Mouse (Mus musculus): ENCODE data around the gene Msi2. TPM values are rescaled to one million over a fixed set of nuclear protein-coding genes. Genes with fewer than 3 reads are reported as not detected.

Msi2 gene
- polyA plus RNA-seq, 1 experiment from 2014 or later, result 2.9 TPM

DNA sequence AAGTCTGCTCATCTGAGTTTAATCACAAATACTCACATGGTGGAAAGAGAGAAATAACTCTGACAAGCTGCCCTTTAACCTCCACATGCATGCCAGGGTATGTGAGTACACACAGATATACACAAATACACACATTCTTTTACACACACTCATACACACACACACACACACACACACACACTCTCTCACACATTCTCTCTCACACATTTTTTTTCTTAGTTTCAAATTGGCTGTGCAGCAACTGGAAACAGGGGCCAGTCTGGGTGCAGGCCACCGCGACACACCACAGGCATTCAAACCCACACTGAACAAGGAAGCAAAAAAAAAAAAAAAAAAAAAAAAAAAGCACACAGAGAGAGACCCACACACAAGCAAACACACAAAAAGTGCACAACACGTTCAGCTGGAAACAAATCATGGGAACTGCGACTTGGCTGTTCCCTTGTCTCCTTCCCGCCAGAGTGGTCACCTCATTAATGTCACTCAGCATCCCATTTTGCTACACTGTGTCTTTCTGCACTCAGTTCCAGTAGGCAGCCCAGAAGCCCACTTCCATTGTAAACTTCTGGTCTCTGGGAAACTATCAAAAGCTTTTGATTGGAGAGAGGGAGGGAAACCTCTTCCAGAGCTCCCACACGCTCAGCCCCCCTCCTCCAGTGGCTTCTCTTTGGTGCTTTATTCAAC lies 16.2 kb downstream of the Msi2 start:
- Histone ChIP-seq H3K4me2 (ENCODE audit: low read depth, low read length) (no peak overlapping the region), H3K4me1 (ENCODE audit: control insufficient read depth, low read depth, low read length) (no peaks in the 10 kb centered on the region; the same call in 1 of the 2 replicates), H3K27ac (ENCODE audit: low read length) (no peak overlapping the region), H3K36me3 (ENCODE audit: control insufficient read depth, insufficient read depth) (no peaks in the 10 kb centered on the region), H3K27me3 (ENCODE audit: control insufficient read depth, insufficient read depth, low read depth, low read length) (no peaks in the 10 kb centered on the region), H3K4me3 (ENCODE audit: low read depth, low read length) (no peak overlapping the region), H3K9ac (ENCODE audit: low read depth, low read length) (no peak overlapping the region), H3K9me3 (replicated peaks; ENCODE audit: control insufficient read depth, low read length) (no peaks in the 10 kb centered on the region)
- no peak for ATAC-seq (ENCODE audit: low read depth)
- 76% methylated on average over 6 of the region's 6 CpGs for WGBS (ENCODE audit: insufficient replicate concordance)

DNA sequence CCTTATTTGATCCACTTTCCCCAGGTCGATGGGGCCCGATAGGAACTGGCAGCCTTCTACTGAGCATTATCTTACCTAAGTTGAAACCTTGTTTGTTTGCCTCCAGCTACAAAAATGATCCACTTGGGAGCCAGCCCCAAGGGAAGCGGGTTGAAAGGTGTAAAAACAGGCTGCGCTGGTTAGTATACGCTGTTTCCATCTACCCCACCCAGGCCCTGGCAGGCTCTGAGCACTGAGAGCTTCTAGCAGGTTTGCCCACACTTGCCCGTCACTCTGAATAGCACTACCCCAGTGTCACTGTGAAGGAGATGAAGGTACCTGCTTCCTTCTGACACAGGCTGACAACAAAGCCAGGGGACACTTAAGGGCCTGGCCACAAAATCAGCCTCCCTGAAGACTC lies 17.3 kb downstream of the Msi2 start:
- H3K4me2 ChIP-seq (ENCODE audit: low read depth, low read length), result no peak overlapping the region
- H3K9me3 ChIP-seq (replicated peaks; ENCODE audit: control insufficient read depth, low read length), result no peaks in the 10 kb centered on the region
- WGBS (ENCODE audit: insufficient replicate concordance), result 84% methylated on average over 6 of the region's 6 CpGs
- H3K36me3 ChIP-seq (ENCODE audit: control insufficient read depth, insufficient read depth), result no peaks in the 10 kb centered on the region
- H3K4me3 ChIP-seq (ENCODE audit: low read depth, low read length), result no peak overlapping the region
- no peak overlapping the region for H3K27ac ChIP-seq (ENCODE audit: low read length)
- H3K27me3 ChIP-seq (ENCODE audit: control insufficient read depth, insufficient read depth, low read depth, low read length), result no peaks in the 10 kb centered on the region
- no peaks in the 10 kb centered on the region; the same call in 1 of the 2 replicates for H3K4me1 ChIP-seq (ENCODE audit: control insufficient read depth, low read depth, low read length)
- no peak for ATAC-seq (ENCODE audit: low read depth)
- no peak overlapping the region for H3K9ac ChIP-seq (ENCODE audit: low read depth, low read length)

DNA sequence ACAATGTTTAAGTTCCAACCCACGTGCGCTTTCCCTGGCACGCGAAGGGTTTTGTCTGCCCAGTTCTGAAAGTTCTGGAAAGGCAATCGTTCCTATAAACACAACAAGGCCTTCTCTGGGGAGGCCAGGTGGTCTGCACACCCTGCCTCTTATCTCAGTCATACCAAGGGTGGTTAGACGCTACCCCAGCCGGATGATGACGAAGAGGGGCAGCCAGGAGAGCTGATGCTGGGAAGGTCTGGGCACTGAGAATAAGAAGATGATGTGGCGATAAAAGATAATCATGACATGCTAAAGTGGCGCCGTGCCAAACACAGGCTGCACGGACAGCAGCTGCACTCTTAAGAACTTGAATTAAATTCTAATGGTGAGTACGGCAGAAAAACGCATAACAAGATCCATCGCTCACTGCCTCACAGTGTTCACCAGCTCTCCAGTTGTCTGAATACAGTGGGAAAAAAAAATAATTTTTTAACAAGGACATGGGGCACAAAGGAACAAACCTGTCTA lies 18.1 kb downstream of the Msi2 start:
- no peaks in the 10 kb centered on the region for H3K36me3 ChIP-seq (ENCODE audit: control insufficient read depth, insufficient read depth)
- no peak overlapping the region for H3K4me2 ChIP-seq (ENCODE audit: low read depth, low read length)
- H3K4me3 ChIP-seq (ENCODE audit: low read depth, low read length), result no peak overlapping the region
- H3K27me3 ChIP-seq (ENCODE audit: control insufficient read depth, insufficient read depth, low read depth, low read length), result no peaks in the 10 kb centered on the region
- H3K4me1 ChIP-seq (ENCODE audit: control insufficient read depth, low read depth, low read length), result no peaks in the 10 kb centered on the region; the same call in 1 of the 2 replicates
- no peak overlapping the region for H3K27ac ChIP-seq (ENCODE audit: low read length)
- no peak overlapping the region for H3K9ac ChIP-seq (ENCODE audit: low read depth, low read length)
- no peaks in the 10 kb centered on the region for H3K9me3 ChIP-seq (replicated peaks; ENCODE audit: control insufficient read depth, low read length)
- WGBS (ENCODE audit: insufficient replicate concordance), result 76% methylated on average over 15 of the region's 15 CpGs
- ATAC-seq (ENCODE audit: low read depth), result no peak

- peaks cover 19% of the 10 kb centered on the region for H3K4me1 ChIP-seq (ENCODE audit: control insufficient read depth, low read depth, low read length)
- no peak for ATAC-seq (ENCODE audit: low read depth)
- WGBS (ENCODE audit: insufficient replicate concordance), result 78% methylated on average over 20 of the region's 20 CpGs
- H3K9ac ChIP-seq (ENCODE audit: low read depth, low read length), result no peak overlapping the region
- no peak overlapping the region for H3K27ac ChIP-seq (ENCODE audit: low read length)
- H3K4me2 ChIP-seq (ENCODE audit: low read depth, low read length), result no peak overlapping the region
- no peaks in the 10 kb centered on the region for H3K36me3 ChIP-seq (ENCODE audit: control insufficient read depth, insufficient read depth)
- no peak overlapping the region for H3K4me3 ChIP-seq (ENCODE audit: low read depth, low read length)
- H3K9me3 ChIP-seq (replicated peaks; ENCODE audit: control insufficient read depth, low read length), result no peaks in the 10 kb centered on the region
- no peaks in the 10 kb centered on the region for H3K27me3 ChIP-seq (ENCODE audit: control insufficient read depth, insufficient read depth, low read depth, low read length)
These were observed 24.1 kb downstream of the Msi2 start for GRCm38 (mm10) chr11:88693905-88694893.

DNA sequence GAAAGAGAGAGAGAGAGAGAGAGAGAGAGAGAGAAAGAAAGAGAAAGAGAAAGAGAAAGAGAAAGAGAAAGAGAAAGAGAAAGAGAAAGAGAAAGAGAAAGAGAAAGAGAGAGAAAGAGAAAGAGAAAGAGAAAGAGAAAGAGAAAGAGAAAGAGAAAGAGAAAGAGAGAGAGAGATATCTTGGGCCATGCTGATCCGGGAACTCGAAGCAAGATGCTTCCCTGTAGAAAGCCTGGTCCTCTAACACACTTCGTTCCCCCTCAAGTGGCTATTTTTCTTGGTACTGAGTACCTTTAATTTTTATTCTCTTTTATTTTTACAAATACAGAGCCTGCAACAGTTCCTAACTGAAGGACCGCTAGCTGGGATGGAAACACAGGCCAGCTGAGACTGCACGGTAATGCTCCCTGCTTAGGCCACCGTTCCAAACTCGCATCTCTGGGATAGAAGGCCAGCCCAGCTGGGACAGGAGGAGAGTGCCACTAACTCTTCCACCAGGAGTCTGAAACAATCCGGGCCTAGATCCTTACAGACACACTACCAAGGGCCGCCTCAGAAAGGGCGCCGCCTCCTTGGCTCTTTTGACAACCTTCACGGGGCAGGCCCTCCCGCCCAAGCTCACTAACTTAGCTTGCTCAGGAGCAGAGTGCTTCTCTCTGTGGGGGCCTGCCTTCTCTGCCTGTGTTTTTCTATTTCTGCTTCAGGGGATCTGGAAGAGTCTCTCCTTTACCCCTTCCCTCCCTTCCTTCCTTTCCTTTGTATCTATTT lies 25.1 kb downstream of the Msi2 start:
- Histone ChIP-seq H3K4me2 (ENCODE audit: low read depth, low read length) (no peak overlapping the region), H3K9me3 (replicated peaks; ENCODE audit: control insufficient read depth, low read length) (no peaks in the 10 kb centered on the region), H3K4me1 (ENCODE audit: control insufficient read depth, low read depth, low read length) (peaks cover 19% of the 10 kb centered on the region), H3K36me3 (ENCODE audit: control insufficient read depth, insufficient read depth) (no peaks in the 10 kb centered on the region), H3K27me3 (ENCODE audit: control insufficient read depth, insufficient read depth, low read depth, low read length) (no peaks in the 10 kb centered on the region), H3K9ac (ENCODE audit: low read depth, low read length) (no peak overlapping the region), H3K4me3 (ENCODE audit: low read depth, low read length) (no peak overlapping the region), H3K27ac (ENCODE audit: low read length) (no peak overlapping the region)
- ATAC-seq (ENCODE audit: low read depth), result no peak
- WGBS (ENCODE audit: insufficient replicate concordance), result 72% methylated on average over 13 of the region's 13 CpGs

GRCm38 (mm10) chr11:88692374-88692773 lies 25.9 kb downstream of the Msi2 start:
- no peak overlapping the region for H3K27ac ChIP-seq (ENCODE audit: low read length)
- H3K4me2 ChIP-seq (ENCODE audit: low read depth, low read length), result no peak overlapping the region
- H3K27me3 ChIP-seq (ENCODE audit: control insufficient read depth, insufficient read depth, low read depth, low read length), result no peaks in the 10 kb centered on the region
- no peak overlapping the region for H3K9ac ChIP-seq (ENCODE audit: low read depth, low read length)
- ATAC-seq (ENCODE audit: low read depth), result no peak
- peaks cover 23% of the 10 kb centered on the region for H3K4me1 ChIP-seq (ENCODE audit: control insufficient read depth, low read depth, low read length)
- 41% methylated on average over 10 of the region's 10 CpGs for WGBS (ENCODE audit: insufficient replicate concordance)
- no peak overlapping the region for H3K4me3 ChIP-seq (ENCODE audit: low read depth, low read length)
- no peaks in the 10 kb centered on the region for H3K36me3 ChIP-seq (ENCODE audit: control insufficient read depth, insufficient read depth)
- H3K9me3 ChIP-seq (replicated peaks; ENCODE audit: control insufficient read depth, low read length), result no peaks in the 10 kb centered on the region

DNA sequence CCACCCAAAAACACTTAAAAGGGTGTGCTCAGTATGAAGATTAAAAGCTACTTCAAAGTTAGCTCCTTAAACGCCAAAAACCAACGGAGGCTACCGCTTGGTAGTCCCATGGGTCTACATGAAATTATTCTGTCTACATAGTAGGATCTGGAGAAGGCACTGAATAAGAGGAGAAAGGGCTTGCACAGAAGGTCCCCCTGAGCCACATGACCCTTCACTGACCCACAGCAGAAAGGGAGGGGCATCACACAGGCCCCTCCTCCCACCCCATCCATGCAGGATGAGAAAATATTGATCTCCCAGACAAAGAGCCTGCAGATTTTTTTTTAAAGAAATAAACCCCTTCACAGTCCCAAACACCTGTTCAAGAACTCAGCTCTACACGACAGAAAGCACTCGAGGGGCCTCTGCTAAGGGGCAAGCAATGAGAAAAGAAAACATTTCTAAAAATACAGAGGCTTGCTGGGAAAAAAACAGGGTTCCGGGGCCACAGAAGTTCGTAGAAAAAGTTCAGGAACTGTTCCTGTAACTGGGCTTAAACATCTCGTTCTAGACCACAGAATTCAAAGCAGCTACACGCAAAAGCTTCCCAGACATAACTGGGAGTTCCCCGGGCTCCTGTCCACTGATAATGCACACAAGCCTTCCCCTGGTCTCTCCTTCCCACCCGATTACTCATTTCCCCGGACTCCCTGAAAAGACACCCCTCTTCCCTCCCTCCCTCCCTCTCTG lies 27.6 kb downstream of the Msi2 start:
- H3K9me3 ChIP-seq (replicated peaks; ENCODE audit: control insufficient read depth, low read length), result no peaks in the 10 kb centered on the region
- peaks cover 29% of the 10 kb centered on the region for H3K4me1 ChIP-seq (ENCODE audit: control insufficient read depth, low read depth, low read length)
- H3K4me3 ChIP-seq (ENCODE audit: low read depth, low read length), result no peak overlapping the region
- no peak overlapping the region; the same call in 1 of the 2 replicates for H3K27ac ChIP-seq (ENCODE audit: low read length)
- no peak for ATAC-seq (ENCODE audit: low read depth)
- H3K4me2 ChIP-seq (ENCODE audit: low read depth, low read length), result 0 out of 2 replicates have a peak overlapping the region, but pooled peaks have one; percentile 2
- WGBS (ENCODE audit: insufficient replicate concordance), result 35% methylated on average over 12 of the region's 12 CpGs
- H3K9ac ChIP-seq (ENCODE audit: low read depth, low read length), result no peak overlapping the region
- no peaks in the 10 kb centered on the region for H3K36me3 ChIP-seq (ENCODE audit: control insufficient read depth, insufficient read depth)
- H3K27me3 ChIP-seq (ENCODE audit: control insufficient read depth, insufficient read depth, low read depth, low read length), result no peaks in the 10 kb centered on the region

DNA sequence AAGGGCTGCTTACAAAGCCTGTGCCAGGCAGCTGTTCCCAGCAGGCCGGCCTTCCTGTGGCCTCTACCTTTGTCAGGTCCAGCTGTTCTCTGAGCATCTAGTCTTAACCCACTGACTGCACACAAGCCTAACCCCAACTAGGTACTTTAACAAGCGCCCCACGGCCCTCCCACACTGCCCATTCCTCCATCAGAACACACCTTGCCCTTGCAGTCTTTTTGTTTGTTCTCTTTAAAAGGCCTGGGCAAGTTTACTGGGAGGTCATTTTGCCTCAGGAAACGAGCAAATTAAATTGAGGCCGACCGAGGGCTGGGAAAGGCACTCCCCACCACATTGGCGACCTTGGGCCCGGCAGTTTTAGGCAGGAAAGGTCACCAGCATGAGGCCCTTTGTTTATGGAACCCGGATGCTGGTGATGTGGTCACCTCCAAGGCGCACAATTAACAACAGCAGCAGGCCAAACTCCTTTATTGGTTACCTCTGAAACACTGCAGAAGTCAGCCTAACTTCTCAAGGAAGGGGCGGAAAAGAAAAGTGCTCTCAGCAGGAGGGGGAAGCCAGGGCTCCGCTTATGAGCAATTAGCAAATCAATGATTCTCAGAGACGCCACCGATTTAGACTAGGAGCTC lies 28.4 kb downstream of the Msi2 start:
- no peaks in the 10 kb centered on the region for H3K36me3 ChIP-seq (ENCODE audit: control insufficient read depth, insufficient read depth)
- peaks cover 29% of the 10 kb centered on the region for H3K4me1 ChIP-seq (ENCODE audit: control insufficient read depth, low read depth, low read length)
- ATAC-seq (ENCODE audit: low read depth), result no peak
- H3K4me3 ChIP-seq (ENCODE audit: low read depth, low read length), result no peak overlapping the region
- H3K27me3 ChIP-seq (ENCODE audit: control insufficient read depth, insufficient read depth, low read depth, low read length), result no peaks in the 10 kb centered on the region
- no peak overlapping the region for H3K27ac ChIP-seq (ENCODE audit: low read length)
- no peak overlapping the region for H3K9ac ChIP-seq (ENCODE audit: low read depth, low read length)
- 56% methylated on average over 14 of the region's 14 CpGs for WGBS (ENCODE audit: insufficient replicate concordance)
- no peaks in the 10 kb centered on the region for H3K9me3 ChIP-seq (replicated peaks; ENCODE audit: control insufficient read depth, low read length)
- no peak overlapping the region for H3K4me2 ChIP-seq (ENCODE audit: low read depth, low read length)

All from liver, embryonic 16.5 days (tissue).